Mouse (Mus musculus) large intestine, adult 2 months (tissue): ENCODE results near the gene Sh2b2. TPM values are rescaled to one million over a fixed set of nuclear protein-coding genes. Genes with fewer than 3 reads are reported as not detected.
A peak's percentile ranks its signal among the peaks of the same experiment; 100 is the strongest.

ENCODE experiments used
- DNase-seq: peaks from one replicate; pipeline ENCODE4 v3.0.0-alpha.2; 2012; ENCODE audit warnings: low read depth, low spot score
- WGBS: fragments of 180-500 bp; shearing (Covaris S2); methylation state at CpG from one replicate; pipeline ENCODE4 v1.1.7; 2018; 5-methylcytosine and 5-hydroxymethylcytosine counted together
- polyA plus RNA-seq: library from polyadenylated mRNA; depleted of rRNA; stranded (reverse); fragments of >200 nt; gene quantifications from 2 replicates; pipeline ENCODE4 v1.2.3, GENCODE M21; 2012; rRNA removed

Gene Sh2b2
- 4.1 and 4.2 TPM in 2 replicates for polyA plus RNA-seq

DNA sequence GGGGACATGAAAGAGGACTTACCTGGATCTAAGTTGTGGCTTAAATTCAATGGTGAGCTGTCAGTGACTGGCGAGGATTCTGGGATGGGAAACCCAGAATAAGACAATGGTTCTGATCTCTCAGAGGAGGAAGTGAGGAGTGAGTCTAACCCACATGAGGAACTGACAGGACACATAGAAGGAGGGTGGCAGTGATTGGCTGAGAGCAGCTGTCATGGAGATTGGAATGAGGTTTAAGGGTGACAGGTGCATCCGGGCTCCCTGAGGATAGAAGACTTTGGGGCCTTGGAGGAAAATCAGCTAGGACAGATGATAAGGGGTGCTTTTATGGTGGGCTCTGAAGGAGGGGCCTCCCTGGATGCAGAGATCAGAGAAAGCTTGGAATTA lies at the start of gene Sh2b2:
Gene Sh2b2 (minus strand): TSS at position 105 of the 387 bp plus-strand sequence.
- no peak for DNase-seq
- 87% methylated on average over 2 of the region's 2 CpGs for WGBS

DNA sequence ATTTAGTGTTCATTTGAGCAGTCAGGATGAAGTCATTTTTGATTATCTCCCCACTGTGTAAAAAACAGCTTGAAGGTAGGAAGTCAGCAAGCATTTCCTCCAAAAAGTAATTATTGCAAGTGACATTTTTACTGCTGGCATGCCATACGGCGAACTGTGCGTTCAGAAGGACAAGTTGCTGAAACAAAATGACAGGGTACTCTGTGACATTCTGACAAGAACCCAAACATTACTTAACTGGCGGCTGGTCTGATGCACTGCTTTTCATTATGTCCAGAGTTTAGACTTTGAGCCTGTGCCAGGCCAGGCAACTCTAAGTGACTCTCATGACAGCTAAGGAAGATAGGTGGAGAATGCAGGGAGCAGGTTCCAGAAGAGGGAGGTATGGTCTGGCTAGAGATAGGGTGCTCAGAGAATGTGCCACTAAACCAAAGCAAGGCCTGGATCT lies 46.6 kb upstream of the Sh2b2 start:
- no peak for DNase-seq

DNA sequence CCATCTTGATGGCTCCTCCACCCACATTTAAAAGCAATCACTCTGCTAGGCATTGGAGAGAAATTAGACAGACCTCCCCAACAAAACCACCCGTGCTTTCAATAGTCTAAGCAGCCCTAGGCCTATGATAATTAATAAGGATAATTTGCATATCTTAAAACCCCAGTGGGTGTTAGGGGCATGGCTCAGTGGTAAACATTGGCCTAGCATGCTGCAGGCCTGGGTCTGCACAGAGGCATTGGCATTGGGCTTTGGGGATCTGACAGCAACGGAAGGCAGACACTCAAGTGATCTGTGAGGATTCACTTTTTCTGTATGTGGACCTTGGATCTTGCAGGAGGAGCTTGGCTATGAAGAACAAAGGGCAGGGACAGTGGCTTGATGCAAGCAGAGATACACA lies 46.0 kb upstream of the Sh2b2 start:
- DNase-seq: no peak
- 63% methylated on average over 2 of the region's 2 CpGs for WGBS

More for the DNA sequence above, 46.6 kb upstream of the Sh2b2 start:
- WGBS: 55% methylated on average over 4 of the region's 4 CpGs

DNA sequence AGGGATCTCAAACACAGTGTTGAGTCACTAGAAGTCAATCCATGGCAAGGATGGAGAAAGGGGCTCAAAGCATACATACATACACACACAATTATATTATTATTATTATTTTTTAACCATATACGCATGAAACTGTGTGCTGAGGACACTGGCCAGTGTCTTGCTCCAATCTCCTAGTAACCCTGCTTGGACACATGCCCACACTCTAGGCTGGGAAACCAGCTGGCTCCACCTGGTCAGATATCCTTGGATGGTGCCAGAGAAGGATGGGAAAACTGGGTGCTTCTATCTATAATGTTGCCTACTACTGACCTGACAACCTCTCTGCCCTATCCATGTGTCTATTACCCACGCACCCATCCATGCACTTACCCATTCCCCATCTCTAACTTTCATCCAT lies 45.2 kb upstream of the Sh2b2 start:
- no peak for DNase-seq
- WGBS: 92% methylated on average over 2 of the region's 2 CpGs

DNA sequence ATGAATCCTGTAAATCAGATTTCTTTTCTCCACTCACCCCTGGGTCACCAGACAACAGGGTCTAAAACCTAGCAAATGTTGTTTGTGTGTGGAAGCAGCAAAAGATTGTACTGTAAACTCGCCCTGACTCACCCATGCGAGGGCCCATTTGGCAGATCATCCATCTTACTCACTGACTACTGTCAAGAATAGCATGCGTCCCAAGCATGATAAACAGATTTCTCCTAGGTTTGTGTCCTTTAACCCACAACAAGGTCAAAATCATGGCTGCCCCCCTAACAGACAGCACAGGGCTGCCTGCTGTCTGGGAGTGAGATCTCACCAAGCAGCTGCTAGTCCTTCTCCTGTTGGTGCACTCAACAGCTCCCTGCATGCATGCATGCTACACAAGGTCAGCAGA lies 43.4 kb upstream of the Sh2b2 start:
- 90% methylated on average over 3 of the region's 3 CpGs for WGBS
- no peak for DNase-seq

DNA sequence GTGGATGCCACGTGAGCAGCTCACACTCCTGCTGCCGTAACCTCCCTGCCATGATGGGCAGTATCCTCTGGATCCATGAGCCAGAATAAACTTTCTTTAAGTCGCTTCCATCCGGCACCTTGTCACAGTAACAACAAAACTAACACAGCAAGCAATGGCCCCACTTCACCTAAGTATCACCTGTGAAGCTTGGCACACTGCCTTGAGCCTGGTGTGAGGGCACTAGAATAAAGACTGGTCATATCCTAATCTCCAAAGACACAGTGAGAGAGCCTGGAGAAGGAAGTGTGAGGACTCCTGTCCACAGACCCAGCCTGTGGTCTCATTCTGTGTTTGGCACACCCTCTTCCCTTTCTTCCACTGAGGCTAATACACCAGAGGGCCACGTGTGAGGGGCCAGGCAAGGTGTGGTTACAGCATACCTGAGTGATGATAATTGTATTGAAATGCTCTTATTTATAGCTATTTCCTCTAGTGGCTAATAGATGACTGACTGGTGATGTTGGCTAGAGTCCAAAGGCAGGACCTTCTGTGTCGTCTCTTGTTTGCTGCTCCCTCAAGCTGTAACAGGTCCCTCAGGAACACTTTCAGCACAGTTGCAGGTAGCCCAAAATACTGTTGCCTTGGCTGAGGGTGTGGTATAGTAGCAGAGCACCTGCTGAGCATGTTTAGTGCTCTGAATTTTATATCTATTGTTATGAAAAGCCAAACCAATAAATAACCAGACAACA lies 42.2 kb upstream of the Sh2b2 start:
- DNase-seq: no peak
- WGBS: 65% methylated on average over 6 of the region's 6 CpGs

DNA sequence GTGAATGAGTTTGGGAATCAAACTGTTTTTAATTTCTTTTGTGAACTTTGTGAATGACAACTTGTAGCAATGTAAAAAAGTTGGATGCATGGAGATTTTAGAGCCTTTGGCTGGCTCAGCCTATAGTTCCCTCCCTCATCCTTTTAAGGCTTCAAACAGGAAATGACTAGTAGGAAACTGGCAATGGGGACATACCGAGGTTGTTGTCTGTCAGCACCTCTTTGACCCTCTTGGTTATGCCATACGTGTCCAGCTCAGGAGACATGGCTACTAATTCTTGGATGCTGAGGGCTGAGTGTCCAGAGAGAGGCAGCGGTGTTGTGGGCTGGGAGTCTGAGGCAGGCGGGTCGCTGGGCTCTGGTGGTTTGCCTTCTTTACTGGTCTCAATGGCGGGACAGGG lies 40.2 kb upstream of the Sh2b2 start:
- no peak for DNase-seq
- 82% methylated on average over 6 of the region's 6 CpGs for WGBS

DNA sequence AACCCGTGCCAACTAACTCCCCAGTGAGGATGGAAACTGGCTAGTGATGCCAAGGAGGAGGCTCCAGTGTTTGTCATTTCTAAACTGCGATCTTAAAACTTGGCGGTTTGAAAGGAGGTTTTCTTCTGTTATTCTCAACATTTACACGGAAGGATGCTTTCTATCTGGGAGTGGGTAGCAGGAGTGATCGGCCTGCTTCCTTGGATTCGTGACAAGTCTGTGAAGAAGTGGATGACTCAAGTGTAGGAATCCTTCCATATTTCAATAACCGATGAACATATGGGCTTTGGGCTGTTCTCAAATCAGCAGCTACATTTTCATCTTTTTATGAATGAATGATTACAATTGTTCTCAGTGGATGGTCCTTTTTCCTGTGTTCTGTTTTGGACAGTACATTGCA lies 38.8 kb upstream of the Sh2b2 start:
- WGBS: 80% methylated on average over 7 of the region's 7 CpGs
- no peak for DNase-seq

DNA sequence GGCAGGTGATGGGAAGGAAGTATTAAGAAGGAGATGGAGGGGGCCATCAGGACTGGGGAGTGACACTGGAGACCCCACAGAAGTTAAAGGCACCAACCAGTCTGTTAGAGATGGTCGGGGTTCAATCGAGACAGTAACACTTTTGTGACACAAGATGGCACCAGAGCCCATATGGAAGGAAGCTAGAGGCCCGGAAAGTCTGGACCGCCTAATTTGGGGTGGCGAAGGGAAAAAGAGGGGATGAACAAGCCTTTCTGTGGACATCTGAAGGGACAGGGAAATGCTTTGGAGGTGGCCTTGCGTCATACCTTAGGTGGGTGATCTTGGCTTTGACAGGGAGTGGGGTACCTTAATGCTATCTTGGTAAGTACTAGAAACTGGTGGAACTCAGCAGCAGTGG lies 35.0 kb upstream of the Sh2b2 start:
- DNase-seq: no peak
- 62% methylated on average over 6 of the region's 6 CpGs for WGBS

DNA sequence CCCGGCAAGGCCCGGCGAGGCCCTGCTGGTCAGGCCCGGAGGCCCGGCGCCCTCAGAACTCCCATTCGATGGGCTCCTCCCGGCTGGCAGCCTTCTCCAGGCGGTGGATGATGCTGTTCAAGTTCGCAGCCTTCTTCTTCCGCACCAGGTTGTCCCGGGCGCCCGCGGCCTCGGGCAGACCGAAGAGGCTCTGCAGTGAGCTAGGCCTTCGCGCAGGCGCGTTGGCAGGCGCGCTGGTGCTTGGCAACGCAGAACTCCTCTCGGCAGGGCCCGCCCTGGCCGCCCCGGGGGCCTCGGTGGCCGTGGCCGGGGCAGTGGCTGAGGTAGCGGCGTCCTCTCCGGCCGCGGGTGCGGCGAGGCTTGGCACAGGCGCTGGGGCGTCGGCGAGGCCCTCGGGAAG lies 28.4 kb upstream of the Sh2b2 start:
- no peak for DNase-seq
- WGBS: 94% methylated on average over 43 of the region's 43 CpGs

DNA sequence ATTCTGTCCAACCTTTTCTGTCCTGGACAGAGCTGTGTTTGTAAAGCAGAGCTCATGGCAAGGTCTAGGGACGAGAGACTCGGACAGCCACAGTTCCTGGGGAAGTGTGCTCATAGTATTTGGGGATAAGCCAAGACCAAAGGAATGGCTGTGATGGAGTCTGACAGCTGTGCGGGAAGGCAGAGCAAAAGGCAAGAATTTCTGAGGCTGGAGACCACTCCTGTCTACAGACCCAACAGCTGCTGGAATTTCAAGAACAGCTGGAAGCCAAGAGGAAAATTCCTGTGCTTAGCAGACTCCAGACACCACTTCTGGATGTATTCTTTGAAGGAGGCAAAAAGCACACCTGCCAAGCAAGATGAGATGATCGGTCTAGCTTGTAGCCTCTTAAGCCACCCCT lies 23.6 kb upstream of the Sh2b2 start:
- WGBS: 75% methylated on average over 4 of the region's 4 CpGs

DNA sequence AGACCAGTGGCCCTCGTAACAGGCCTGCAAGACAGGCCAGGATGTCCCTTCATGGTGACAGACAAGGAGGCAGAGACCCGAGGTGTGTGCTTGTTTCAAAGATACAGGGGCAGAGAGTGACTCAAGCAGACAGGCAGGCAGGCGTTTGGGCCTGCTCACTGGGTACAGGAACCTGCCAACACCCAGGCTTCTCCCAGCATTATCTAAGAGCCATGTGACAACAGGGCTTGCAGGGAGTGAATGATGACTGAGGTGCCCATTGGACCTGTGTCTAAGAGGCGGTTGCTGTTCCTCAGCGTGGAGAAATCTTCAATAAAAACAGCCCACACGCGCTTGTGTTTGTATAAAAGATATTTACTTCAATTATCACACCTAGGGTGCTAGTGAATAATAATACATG lies 19.7 kb upstream of the Sh2b2 start:
- no peak for DNase-seq
- 76% methylated on average over 7 of the region's 7 CpGs for WGBS

More for the DNA sequence above, 23.6 kb upstream of the Sh2b2 start:
- DNase-seq: no peak

DNA sequence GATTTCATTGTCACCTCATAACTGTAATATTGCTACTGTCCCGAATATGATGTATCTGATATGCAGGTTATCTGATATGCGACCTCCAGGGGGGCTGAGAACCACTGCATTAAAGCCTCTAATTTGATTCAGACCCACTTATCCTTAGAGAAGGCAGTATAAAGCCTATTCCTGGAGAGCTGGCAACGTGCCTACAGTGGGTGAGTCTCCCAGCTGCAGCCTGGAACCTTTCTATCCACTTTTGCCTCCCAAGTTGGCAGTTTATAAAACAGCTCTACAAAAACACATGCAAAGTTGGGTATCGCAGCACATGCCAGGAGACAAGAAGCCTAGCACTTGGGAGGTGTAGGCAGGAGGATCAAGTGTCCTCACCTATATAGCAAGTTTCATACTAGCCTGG lies 17.0 kb upstream of the Sh2b2 start:
- DNase-seq: no peak
- WGBS: 81% methylated on average over 4 of the region's 4 CpGs

DNA sequence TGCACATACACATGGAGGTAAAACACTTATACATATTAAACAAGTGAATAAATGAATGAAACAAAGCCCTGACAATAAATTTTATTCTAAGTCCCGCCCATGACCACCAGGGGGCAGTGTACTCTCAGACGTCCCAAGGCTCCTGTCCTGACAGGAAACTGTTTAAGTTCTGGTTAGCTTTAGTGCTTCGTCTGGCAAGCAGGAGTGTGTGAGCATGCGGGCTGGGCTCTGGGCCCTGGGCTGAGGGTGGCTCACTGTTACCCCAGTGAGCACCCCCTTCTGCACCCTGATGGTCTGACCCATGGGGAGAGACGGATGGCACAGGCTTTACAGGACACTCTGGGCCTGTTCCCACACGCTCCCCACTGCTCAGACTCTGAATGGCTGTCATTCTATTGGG lies 12.6 kb upstream of the Sh2b2 start:
- 30% methylated on average over 6 of the region's 6 CpGs for WGBS
- peak; percentile 32 for DNase-seq

DNA sequence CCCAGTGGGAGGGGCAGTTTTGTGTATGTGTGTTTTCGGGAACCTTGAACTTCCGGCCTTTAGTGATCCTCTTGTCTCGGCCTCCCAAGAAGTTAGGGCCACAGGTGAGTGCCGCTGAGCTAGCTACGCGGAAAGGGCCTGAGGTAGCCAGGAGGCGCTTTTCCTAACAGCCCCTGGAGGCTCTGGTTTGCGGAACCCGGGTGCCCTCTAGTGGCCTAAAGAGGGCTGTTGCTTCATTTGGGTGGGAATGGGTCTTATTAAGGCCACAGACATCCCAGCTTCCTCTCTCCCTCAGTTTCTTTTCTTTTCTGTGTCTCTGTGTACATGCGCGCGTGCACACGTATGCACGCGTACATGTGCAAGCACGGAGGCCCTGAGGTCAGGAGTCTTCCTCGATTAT lies 6.5 kb upstream of the Sh2b2 start:
- DNase-seq: peak; percentile 33
- WGBS: 34% methylated on average over 17 of the region's 17 CpGs

DNA sequence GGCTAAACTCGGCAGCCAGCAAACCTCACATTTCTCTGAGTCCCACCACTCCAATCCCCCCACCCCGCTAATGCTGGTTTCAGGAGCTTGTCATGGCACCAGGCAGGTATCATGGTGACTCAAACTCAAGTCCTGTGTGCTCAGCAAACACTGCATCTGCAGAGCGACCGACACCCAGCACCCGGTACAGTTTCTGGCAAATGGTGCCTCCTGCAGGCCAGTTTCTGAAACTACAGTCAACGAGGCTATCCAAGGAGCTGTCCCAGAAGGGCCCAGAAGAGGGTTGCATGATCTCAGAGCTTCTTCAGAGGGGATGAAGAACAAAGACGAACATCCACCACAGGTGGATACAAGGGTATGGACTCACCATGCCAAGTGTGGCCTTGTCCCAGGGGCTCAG lies 4.6 kb upstream of the Sh2b2 start:
- WGBS: 50% methylated on average over 7 of the region's 7 CpGs
- no peak for DNase-seq

DNA sequence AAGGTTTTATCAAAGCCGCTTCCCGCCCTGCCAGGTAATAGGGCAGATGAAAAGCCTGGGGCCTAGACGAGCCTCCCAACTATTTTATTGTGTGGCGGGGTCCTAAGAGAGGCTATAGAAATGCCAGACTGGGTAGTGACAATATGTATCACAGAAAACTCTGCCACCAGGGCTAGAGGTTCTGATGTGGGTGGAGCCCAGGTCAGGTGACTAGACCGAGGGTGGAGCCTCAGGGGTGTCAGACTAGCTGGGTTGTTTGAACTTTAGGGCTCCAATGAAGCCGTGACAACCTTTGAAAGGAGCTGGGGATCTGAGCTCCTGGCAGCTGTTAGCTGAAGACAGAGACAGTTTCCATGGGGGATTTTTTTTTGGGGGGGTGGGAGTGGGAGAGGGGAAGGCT lies 2.1 kb upstream of the Sh2b2 start:
- no peak for DNase-seq
- WGBS: 70% methylated on average over 6 of the region's 6 CpGs

DNA sequence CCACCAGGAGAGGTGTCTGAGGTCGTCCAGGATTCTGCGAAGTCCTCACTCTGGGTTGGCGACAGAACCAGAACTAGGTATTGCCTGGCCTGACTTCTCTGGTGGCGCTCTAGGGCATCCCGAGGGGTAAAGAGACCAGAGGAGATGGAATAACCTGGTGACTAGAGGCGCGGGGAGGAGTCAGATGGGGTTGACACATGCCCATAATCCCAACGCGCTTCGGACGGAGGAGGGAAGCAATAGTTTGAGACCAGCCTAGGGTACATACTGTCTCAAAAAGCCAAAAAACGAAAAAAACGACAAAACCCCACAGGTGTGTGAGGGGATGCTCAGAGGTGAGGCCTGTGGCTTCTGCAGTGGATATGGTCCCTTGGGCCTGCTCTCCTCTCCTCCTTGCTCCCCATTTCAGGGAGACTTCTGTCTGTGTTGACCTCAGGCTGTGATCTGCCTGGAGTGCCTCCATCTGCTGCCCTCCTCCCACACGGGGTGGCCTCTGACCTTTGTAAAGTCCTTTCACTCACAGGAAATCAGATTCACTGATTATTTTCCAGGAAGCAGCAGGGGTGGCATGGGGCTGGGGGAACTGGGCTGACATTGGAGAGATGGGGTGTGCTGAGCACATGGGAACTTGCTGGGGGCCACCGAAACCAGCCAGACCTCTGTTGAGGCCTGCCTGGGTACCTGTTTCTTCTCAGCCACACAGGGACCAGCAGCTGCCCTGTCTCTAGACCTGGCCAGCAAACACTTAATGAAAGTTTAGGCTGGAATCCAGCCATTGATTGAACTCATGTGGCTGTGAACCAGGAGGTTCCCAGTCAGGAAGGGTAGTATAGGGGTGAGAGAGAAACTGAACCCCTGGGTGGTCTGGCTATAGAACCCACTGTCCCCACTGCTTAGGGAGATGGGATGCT lies 560 bp downstream of the Sh2b2 start:
- DNase-seq: no peak
- 33% methylated on average over 15 of the region's 15 CpGs for WGBS

DNA sequence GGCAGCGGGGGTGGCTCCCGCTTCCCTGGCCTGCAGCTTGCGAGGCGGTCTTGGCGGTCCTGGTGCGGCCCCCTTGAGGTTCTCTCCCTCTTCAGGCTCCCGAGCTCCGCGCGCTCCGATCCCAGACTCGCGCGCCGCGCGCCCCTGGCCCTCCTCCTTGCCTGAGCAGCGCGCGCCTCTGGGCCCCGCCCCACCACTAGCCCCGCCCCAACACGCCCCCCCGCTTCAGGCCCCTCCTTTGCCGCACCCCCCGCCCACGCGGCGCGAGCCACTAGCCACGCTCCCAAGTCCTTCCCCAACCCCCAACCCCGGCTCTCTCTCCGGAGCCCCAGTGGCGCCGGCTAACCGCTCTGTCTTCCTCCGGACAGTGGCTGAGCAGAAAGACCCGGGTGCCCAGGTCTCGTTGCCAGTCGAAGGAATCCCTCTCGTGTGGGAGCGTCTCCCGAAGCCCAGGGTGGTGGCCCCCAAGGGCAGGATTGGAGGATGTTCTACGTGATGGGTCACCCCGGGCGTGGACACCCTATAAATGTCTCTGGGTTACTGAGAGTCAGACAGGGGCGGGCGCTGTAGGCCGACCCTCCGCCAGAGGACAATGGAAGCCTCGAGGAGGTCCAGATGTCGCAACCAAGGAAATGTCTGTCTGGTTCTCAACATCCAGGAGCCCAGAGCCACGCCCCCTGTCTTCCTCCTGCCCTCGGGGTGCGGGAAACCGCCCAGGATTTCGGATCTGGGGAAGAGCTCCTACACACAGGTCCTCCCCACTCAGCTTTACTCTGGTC lies 1.4 kb downstream of the Sh2b2 start:
- DNase-seq: no peak
- under 1% methylated on average over 53 of the region's 57 CpGs for WGBS
